Mouse (Mus musculus): ENCODE data around the gene Rspry1.

GRCm38 (mm10) chr8:94557281-94557680 is 44.5 kb upstream of the Rspry1 start:
- TF ChIP-seq POLR2A (IDR thresholded peaks at IDR 0.05; ENCODE audit: insufficient read length, low read depth): no peak
- TF ChIP-seq USF1 (IDR thresholded peaks at IDR 0.05; ENCODE audit: low read depth): no peak
- TF ChIP-seq MYOD1 (IDR thresholded peaks at IDR 0.05; ENCODE audit: control insufficient read depth in 1 of 3, insufficient read length in 2 of 3, low read depth in 2 of 3): no peak
- TF ChIP-seq MYOG (IDR thresholded peaks at IDR 0.05; ENCODE audit: control insufficient read depth in 1 of 3, insufficient read depth in 1 of 3, insufficient read length in 2 of 3, low read depth in 2 of 3): no peak
- TF ChIP-seq MAX (IDR thresholded peaks at IDR 0.05; ENCODE audit: low read depth): no peak

Measured in myocyte (in vitro differentiated cells).